Mouse (Mus musculus): ENCODE measurements around the gene Psmd14.

- TF ChIP-seq GATA1 (IDR thresholded peaks at IDR 0.05; ENCODE audit: low read length) (no peak), TAL1 (IDR thresholded peaks at IDR 0.05; ENCODE audit: low read length) (no peak)
These were observed 94.9 kb downstream of the Psmd14 start for GRCm38 (mm10) chr2:61806346-61806825.

All from erythroblast, embryonic 14.5 days (primary cell).